Mouse (Mus musculus): ENCODE results near the gene Olfr781. TPM values are rescaled to one million over a fixed set of nuclear protein-coding genes. Genes with fewer than 3 reads are reported as not detected.
"Not testable (repeated sequence)": the region's sequence is repeated elsewhere in the genome, so short reads cannot be mapped to it uniquely, and the experiment has no call there.

Olfr781 gene
- not detected in 2 replicates for polyA plus RNA-seq (2015; fragmentation: Nextera tagmentation; extraction: Ambion mirVana)

DNA sequence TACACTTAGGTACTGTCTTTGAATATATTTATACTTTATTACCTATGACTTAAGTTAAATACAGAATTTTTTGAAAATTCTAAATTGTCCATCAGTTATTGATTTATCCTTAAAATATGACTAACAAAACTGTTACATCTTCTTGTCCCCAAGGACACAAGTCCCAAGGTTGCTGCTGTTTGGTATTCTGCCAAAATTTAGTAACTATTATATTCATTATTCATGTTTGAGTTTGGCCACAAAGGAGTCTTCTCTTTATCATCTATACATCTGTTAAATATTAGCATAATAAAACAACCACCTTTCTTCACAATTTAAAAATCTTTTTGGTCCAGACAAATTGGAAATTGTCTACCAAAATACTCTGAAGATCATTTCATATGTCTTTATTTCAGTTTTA is at the start of gene Olfr781:
TSS of gene Olfr781 (plus strand) at position 301 of the 400 bp plus-strand sequence.
- Histone ChIP-seq H3K36me3 (no peaks in the 10 kb centered on the region), H3K4me3 (replicated peaks) (no peak within 1 kb of the TSS), H3K4me2 (replicated peaks) (no peak within 1 kb of the TSS), H3K27ac (no peak within 1 kb of the TSS), H3K9me3 (no peaks in the 10 kb centered on the region), H3K4me1 (replicated peaks) (no peaks in the 10 kb centered on the region), H3K27me3 (no peaks in the 10 kb centered on the region), H3K9ac (replicated peaks) (no peak within 1 kb of the TSS)
- no peak for ATAC-seq

DNA sequence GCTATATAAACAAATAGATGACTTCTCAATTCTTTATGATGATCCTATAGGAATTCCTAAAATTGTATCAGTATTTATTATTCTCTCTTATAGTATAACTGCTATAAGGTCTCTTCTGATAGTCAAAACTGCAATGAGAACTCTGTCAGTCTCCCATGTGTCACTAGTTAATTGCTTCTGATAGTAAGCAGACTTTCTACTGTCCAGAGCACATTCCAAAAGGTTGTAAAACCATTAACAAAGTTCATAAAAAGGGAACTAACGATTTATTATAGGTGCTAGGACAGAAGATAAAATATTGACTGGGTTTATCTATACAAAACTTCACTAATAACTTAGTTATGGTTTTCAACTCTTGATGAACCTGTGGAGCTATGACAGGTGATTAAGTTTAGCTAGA is 15.7 kb upstream of the Olfr781 start:
- H3K9me3 ChIP-seq; H3K4me2 ChIP-seq (replicated peaks); H3K36me3 ChIP-seq; H3K9ac ChIP-seq (replicated peaks); H3K4me1 ChIP-seq (replicated peaks); ATAC-seq; H3K4me3 ChIP-seq (replicated peaks); H3K27ac ChIP-seq; H3K27me3 ChIP-seq: not testable (repeated sequence)
- 63% methylated on average over 1 of the region's 1 CpGs for WGBS

DNA sequence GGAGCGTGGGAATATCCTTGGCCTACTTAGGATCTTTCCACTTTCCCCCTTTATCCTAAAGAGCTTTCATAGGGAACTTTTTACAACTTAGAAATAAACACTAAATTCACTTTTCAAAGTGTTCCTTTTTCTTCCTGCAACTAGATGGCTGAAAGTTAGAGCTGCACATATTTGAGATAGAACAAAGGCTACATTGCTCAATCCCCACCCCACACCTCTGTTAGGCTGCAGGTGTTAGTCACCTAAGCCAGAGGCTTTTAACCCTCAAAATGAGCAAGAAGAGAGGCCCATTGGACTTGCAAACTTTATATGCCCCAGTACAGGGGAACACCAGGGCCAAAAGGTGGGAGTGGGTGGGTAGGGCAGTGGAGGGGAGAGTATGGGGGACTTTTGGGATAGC is 15.1 kb upstream of the Olfr781 start:
- H3K27ac ChIP-seq = not testable (repeated sequence)

DNA sequence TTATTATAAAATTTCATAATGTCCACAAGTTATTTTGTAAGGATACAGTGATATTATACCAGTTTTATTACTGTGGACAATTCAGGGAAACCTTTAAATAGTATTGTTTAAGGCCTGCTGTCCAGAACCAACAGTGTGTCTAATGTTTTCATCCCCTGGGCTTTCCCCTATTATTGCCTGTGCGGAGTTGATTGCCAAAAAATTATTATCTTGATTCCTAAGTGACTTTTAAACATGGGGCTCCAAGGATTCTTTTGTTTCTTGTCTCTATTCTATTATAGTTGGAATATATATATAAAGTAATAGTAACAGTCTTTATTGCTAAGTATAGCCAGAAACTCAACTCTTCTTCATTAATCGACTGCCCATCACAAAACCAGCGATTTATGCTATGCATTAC is 10.8 kb upstream of the Olfr781 start, which contains the start of gene Olfr780:
TSS of gene Olfr780 (plus strand) at position 301 of the 400 bp plus-strand sequence.
- H3K27me3 ChIP-seq = no peaks in the 10 kb centered on the region
- no peaks in the 10 kb centered on the region for H3K36me3 ChIP-seq
- H3K9me3 ChIP-seq = no peaks in the 10 kb centered on the region
- H3K27ac ChIP-seq = no peak within 1 kb of the TSS
- ATAC-seq = no peak
- WGBS = 93% methylated on average over 3 of the region's 3 CpGs
- H3K4me3 ChIP-seq (replicated peaks) = no peak within 1 kb of the TSS
- no peak within 1 kb of the TSS for H3K9ac ChIP-seq (replicated peaks)
- H3K4me2 ChIP-seq (replicated peaks) = no peak within 1 kb of the TSS
- H3K4me1 ChIP-seq (replicated peaks) = no peaks in the 10 kb centered on the region

More for the DNA sequence above, 15.1 kb upstream of the Olfr781 start:
- not testable (repeated sequence) for H3K4me2 ChIP-seq (replicated peaks); H3K4me1 ChIP-seq (replicated peaks); H3K36me3 ChIP-seq; H3K9ac ChIP-seq (replicated peaks); ATAC-seq; H3K4me3 ChIP-seq (replicated peaks); H3K9me3 ChIP-seq; H3K27me3 ChIP-seq
- no CpG with 5 or more reads among the region's 1 CpGs for WGBS

DNA sequence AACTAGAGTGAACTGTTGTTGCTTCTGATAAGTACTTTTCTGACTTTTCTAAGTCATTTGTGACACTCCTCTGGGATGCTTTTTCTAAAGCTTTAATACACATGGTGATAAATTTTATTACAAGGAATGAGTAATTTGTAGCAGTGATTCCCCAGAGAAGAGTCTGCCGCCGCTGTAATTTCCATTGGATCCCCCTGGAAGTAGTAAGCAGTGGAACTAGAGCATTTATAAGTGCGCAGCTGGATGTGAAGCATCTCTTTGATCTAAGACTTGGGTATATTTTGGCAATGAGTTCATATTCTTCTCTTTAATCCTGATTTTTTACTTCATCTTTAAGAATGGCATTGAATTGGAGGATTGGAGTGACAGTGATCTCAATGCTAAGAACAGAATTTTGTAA is 19.9 kb downstream of the Olfr781 start, which contains the start of gene Olfr782:
TSS of gene Olfr782 (plus strand) at position 301 of the 400 bp plus-strand sequence.
- Histone ChIP-seq H3K27ac (no peak within 1 kb of the TSS), H3K27me3 (no peaks in the 10 kb centered on the region), H3K4me3 (replicated peaks) (no peak within 1 kb of the TSS), H3K9ac (replicated peaks) (no peak within 1 kb of the TSS), H3K4me1 (replicated peaks) (no peaks in the 10 kb centered on the region), H3K36me3 (no peaks in the 10 kb centered on the region), H3K4me2 (replicated peaks) (no peak within 1 kb of the TSS), H3K9me3 (no peaks in the 10 kb centered on the region)
- ATAC-seq = no peak
- 88% methylated on average over 3 of the region's 3 CpGs for WGBS

DNA sequence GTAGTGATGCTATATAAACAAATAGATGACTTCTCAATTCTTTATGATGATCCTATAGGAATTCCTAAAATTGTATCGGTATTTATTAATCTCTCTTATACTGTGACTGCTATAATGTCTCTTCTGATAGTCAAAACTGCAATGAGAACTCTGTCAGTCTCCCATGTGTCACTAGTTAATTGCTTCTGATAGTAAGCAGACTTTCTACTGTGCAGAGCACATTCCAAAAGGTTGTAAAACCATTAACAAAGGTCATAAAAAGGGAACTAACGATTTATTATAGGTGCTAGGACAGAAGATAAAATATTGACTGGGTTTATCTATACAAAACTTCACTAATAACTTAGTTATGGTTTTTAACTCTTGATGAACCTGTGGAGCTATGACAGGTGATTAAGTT is 23.8 kb downstream of the Olfr781 start:
- 81% methylated on average over 2 of the region's 2 CpGs for WGBS
- not testable (repeated sequence) for ATAC-seq

DNA sequence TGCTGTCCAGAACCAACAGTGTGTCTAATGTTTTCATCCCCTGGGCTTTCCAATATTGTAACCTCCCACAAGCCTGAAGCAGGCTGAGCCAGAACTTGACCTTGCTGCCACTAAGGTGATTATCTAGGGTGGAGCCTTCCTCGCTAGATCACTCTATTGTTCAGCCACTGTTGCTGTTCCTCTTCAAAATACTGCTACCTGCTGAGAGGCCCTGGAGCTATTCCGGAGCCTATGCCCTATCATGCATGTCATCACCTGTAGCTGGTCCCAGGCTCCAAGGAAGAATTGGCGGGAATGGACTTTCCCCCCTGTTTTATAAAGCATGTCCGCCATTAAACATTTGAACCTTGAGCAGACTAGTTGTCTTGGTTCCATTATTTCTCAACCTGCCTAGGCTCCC is 27.8 kb downstream of the Olfr781 start:
- WGBS = 83% methylated on average over 4 of the region's 4 CpGs
- ATAC-seq = not testable (repeated sequence)

More for the DNA sequence above, 23.8 kb downstream of the Olfr781 start:
- H3K9ac ChIP-seq (replicated peaks); H3K4me3 ChIP-seq (replicated peaks); H3K27me3 ChIP-seq; H3K4me1 ChIP-seq (replicated peaks); H3K9me3 ChIP-seq; H3K4me2 ChIP-seq (replicated peaks); H3K36me3 ChIP-seq; H3K27ac ChIP-seq: not testable (repeated sequence)

DNA sequence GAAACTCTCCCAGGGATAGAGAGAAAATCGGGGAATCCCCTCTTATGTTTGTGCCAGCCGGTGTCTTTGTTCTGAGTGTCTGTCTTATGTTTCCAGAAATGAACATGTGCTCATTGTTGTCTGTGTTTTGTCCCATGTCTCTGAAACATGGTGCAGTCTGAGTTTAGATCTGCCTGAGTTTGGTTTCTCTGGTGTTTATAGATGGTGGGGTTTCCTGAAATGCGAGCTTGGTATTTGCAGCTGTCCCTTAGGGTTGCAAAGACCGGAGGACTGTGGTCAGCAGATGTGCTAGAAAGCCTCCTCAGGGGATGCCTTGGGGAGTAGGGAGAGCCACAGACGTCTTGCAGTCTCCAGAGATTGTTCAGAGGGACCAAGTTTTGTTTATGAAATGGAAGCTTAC is 28.7 kb downstream of the Olfr781 start:
- no peaks in the 10 kb centered on the region for H3K27me3 ChIP-seq
- 80% methylated on average over 5 of the region's 5 CpGs for WGBS
- no peak overlapping the region for H3K4me2 ChIP-seq (replicated peaks)
- no peaks in the 10 kb centered on the region for H3K9me3 ChIP-seq
- H3K9ac ChIP-seq (replicated peaks) = no peak overlapping the region
- no peak overlapping the region for H3K4me3 ChIP-seq (replicated peaks)
- H3K36me3 ChIP-seq = no peaks in the 10 kb centered on the region
- no peak for ATAC-seq
- no peaks in the 10 kb centered on the region for H3K4me1 ChIP-seq (replicated peaks)
- H3K27ac ChIP-seq = no peak overlapping the region

More for the DNA sequence above, 27.8 kb downstream of the Olfr781 start:
- H3K4me3 ChIP-seq (replicated peaks); H3K36me3 ChIP-seq; H3K9me3 ChIP-seq; H3K9ac ChIP-seq (replicated peaks); H3K27ac ChIP-seq; H3K27me3 ChIP-seq; H3K4me2 ChIP-seq (replicated peaks); H3K4me1 ChIP-seq (replicated peaks): not testable (repeated sequence)

DNA sequence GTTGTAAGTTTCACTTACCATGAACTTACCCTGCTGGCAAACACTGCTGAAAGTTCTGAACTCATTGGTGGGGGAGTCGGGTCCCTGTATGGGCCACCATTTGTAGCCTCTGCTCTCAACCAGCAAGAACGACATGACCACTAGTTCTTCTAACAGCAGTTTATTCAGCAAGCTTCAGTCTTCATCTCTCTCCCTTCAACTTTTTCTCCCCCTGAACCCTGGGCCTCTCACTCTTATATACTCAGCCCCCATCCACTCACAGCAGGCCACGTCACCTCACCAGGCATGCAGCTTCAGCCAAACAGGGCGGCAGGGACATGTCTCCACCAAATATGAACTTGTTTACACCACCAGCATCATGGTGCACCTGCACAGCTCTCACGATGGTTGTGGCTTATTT is 45.4 kb downstream of the Olfr781 start:
- not testable (repeated sequence) for H3K4me1 ChIP-seq (replicated peaks); H3K9me3 ChIP-seq; H3K36me3 ChIP-seq; ATAC-seq; H3K4me2 ChIP-seq (replicated peaks); H3K27ac ChIP-seq; H3K4me3 ChIP-seq (replicated peaks); H3K9ac ChIP-seq (replicated peaks); H3K27me3 ChIP-seq
- WGBS = 93% methylated on average over 5 of the region's 5 CpGs

Other genes with a start within 250 kb of the Olfr781 start
- gene Olfr767, start 245.9 kb upstream of the Olfr781 start, polyA plus RNA-seq (2015; fragmentation: Nextera tagmentation; extraction: Ambion mirVana) = not detected in 2 replicates
- gene Olfr768, start 229.5 kb upstream of the Olfr781 start, polyA plus RNA-seq (2015; fragmentation: Nextera tagmentation; extraction: Ambion mirVana) = not detected in 2 replicates
- gene Olfr769, start 211.0 kb upstream of the Olfr781 start, polyA plus RNA-seq (2015; fragmentation: Nextera tagmentation; extraction: Ambion mirVana) = not detected in 2 replicates
- gene Olfr770, start 189.9 kb upstream of the Olfr781 start, polyA plus RNA-seq (2015; fragmentation: Nextera tagmentation; extraction: Ambion mirVana) = not detected in 2 replicates
- not detected in 2 replicates for gene Olfr771, start 164.1 kb upstream of the Olfr781 start, polyA plus RNA-seq (2015; fragmentation: Nextera tagmentation; extraction: Ambion mirVana)
- not detected in 2 replicates for gene Olfr772, start 150.9 kb upstream of the Olfr781 start, polyA plus RNA-seq (2015; fragmentation: Nextera tagmentation; extraction: Ambion mirVana)
- not detected in 2 replicates for gene Olfr773, start 141.4 kb upstream of the Olfr781 start, polyA plus RNA-seq (2015; fragmentation: Nextera tagmentation; extraction: Ambion mirVana)
- gene Olfr774, start 92.7 kb upstream of the Olfr781 start, polyA plus RNA-seq (2015; fragmentation: Nextera tagmentation; extraction: Ambion mirVana) = not detected in 2 replicates
- not detected in 2 replicates for gene Olfr775, start 80.4 kb upstream of the Olfr781 start, polyA plus RNA-seq (2015; fragmentation: Nextera tagmentation; extraction: Ambion mirVana)
- not detected in 2 replicates for gene Olfr776, start 69.7 kb upstream of the Olfr781 start, polyA plus RNA-seq (2015; fragmentation: Nextera tagmentation; extraction: Ambion mirVana)
- not detected in 2 replicates for gene Olfr777, start 57.4 kb upstream of the Olfr781 start, polyA plus RNA-seq (2015; fragmentation: Nextera tagmentation; extraction: Ambion mirVana)
- not detected in 2 replicates for gene Olfr780, start 10.7 kb upstream of the Olfr781 start, polyA plus RNA-seq (2015; fragmentation: Nextera tagmentation; extraction: Ambion mirVana)
- not detected in 2 replicates for gene Olfr782, start 20.0 kb downstream of the Olfr781 start, polyA plus RNA-seq (2015; fragmentation: Nextera tagmentation; extraction: Ambion mirVana)
- gene Olfr784, start 55.2 kb downstream of the Olfr781 start, polyA plus RNA-seq (2015; fragmentation: Nextera tagmentation; extraction: Ambion mirVana) = 0.08 TPM in 1 of 2 replicates, not detected in the other
- gene Olfr785, start 76.6 kb downstream of the Olfr781 start, polyA plus RNA-seq (2015; fragmentation: Nextera tagmentation; extraction: Ambion mirVana) = not detected in 2 replicates
- gene Olfr786, start 98.5 kb downstream of the Olfr781 start, polyA plus RNA-seq (2015; fragmentation: Nextera tagmentation; extraction: Ambion mirVana) = not detected in 2 replicates
- not detected in 2 replicates for gene Olfr787, start 133.0 kb downstream of the Olfr781 start, polyA plus RNA-seq (2015; fragmentation: Nextera tagmentation; extraction: Ambion mirVana)
- gene Olfr788, start 142.1 kb downstream of the Olfr781 start, polyA plus RNA-seq (2015; fragmentation: Nextera tagmentation; extraction: Ambion mirVana) = not detected in 2 replicates
- gene Olfr789, start 155.9 kb downstream of the Olfr781 start, polyA plus RNA-seq (2015; fragmentation: Nextera tagmentation; extraction: Ambion mirVana) = not detected in 2 replicates
- gene Olfr790, start 169.6 kb downstream of the Olfr781 start, polyA plus RNA-seq (2015; fragmentation: Nextera tagmentation; extraction: Ambion mirVana) = not detected in 2 replicates
- not detected in 2 replicates for gene Olfr791, start 192.9 kb downstream of the Olfr781 start, polyA plus RNA-seq (2015; fragmentation: Nextera tagmentation; extraction: Ambion mirVana)
- not detected in 2 replicates for gene Olfr792, start 210.3 kb downstream of the Olfr781 start, polyA plus RNA-seq (2015; fragmentation: Nextera tagmentation; extraction: Ambion mirVana)
- not detected in 2 replicates for gene Olfr794, start 238.8 kb downstream of the Olfr781 start, polyA plus RNA-seq (2015; fragmentation: Nextera tagmentation; extraction: Ambion mirVana)